Mouse (Mus musculus): ENCODE data around the gene Chst7.

The Chst7 gene

DNA sequence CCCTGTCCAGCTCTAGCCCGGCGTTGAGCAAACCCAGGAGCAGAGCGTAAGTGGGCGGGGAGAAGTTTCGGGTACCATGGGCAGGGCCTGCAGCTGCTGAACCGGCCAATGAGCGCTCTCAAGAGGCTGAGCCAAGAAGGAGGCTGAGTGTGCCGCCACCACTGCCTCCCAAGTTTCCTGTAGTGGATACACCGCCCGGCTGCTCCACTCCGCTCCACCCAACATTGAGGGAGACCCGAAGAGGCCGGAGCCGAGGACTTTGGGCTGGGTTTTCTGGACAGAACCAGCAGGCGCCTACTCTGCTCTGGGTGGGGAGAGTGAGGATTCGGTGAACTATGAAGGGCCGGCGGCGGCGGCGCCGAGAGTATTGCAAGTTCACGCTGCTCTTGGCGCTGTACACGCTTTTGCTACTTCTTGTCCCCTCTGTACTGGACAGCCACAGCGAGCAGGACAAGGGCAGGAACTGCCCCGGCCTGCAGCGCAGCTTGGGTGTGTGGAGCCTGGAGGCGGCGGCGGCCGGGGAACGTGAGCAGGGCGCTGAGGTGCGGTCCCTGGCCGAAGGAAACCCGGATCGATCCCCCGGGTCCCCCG, at the start of gene Chst7:
Gene Chst7, plus strand, starts transcription at position 180 of the 591 bp plus-strand sequence.
- no peaks in the 10 kb centered on the region for H3K27me3 ChIP-seq (ENCODE audit: control insufficient read depth, insufficient read depth, low read length, poor library complexity, severe bottlenecking)
- H3K36me3 ChIP-seq (ENCODE audit: control insufficient read depth, insufficient read depth, low read length, poor library complexity, severe bottlenecking), result no peaks in the 10 kb centered on the region
- DNase-seq (ENCODE audit: low read depth, low spot score), result peak; percentile 40

DNA sequence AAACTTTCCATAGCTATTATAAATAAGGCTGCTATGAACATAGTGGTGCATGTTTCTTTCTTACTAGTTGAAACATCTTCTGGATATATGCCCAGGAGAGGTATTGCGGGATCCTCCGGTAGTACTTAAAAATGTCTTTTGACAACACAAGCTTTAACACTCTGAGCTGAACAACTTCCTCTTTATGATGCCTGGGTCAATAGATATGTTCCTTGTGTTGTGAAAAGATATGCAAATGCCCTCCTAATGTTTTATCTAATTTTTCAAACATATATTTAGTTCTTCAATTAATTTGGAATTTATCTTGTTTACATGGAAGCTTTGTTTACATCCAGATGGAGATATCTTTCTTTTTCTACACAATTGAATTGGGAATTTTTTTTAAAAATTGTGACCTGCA, 47.1 kb upstream of the Chst7 start:
- DNase-seq (ENCODE audit: low read depth, low spot score), result no peak
- no peaks in the 10 kb centered on the region for H3K36me3 ChIP-seq (ENCODE audit: control insufficient read depth, insufficient read depth, low read length, poor library complexity, severe bottlenecking)

DNA sequence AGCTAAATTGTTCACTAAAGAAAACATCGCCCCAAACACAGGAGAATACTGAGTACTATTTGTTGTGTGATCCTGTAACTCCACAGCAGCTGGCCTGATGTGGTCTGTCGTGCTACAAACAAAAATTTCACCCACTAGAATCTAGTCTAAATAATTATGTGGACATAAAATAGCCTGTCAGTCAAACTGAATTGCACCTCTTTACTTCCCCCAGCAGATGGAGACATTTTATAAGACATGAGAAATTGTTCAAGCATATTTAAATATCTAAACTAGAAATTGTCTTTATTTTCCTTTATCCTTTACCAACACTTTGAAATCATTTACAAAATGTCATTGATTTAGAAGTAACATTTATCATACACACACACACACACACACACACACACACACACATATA, 38.4 kb upstream of the Chst7 start:
- peak; percentile 55 for DNase-seq (ENCODE audit: low read depth, low spot score)
- H3K27me3 ChIP-seq (ENCODE audit: control insufficient read depth, insufficient read depth, low read length, poor library complexity, severe bottlenecking), result no peaks in the 10 kb centered on the region
- no peaks in the 10 kb centered on the region for H3K36me3 ChIP-seq (ENCODE audit: control insufficient read depth, insufficient read depth, low read length, poor library complexity, severe bottlenecking)

More for the DNA sequence above, 47.1 kb upstream of the Chst7 start:
- no peaks in the 10 kb centered on the region for H3K27me3 ChIP-seq (ENCODE audit: control insufficient read depth, insufficient read depth, low read length, poor library complexity, severe bottlenecking)

DNA sequence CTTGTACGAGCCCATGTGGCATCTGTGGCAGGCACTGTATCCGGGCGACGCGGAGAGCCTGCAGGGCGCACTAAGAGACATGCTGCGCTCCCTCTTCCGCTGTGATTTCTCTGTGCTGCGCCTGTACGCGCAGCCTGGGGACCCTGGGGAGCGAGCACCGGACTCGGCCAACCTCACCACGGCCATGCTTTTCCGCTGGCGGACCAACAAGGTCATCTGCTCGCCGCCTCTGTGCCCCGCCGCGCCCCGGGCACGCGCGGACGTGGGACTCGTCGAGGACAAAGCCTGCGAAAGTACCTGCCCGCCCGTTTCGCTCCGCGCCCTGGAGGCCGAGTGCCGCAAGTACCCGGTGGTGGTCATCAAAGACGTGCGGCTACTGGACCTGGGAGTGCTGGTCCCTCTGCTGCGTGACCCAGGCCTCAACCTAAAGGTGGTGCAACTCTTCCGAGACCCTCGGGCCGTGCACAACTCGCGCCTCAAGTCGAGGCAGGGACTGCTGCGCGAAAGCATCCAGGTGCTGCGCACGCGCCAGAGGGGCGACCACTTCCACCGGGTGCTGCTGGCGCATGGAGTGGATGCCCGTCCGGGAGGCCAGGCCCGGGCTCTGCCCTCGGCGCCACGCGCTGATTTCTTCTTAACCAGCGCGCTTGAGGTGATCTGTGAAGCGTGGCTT, 872 bp downstream of the Chst7 start:
- no peaks in the 10 kb centered on the region for H3K36me3 ChIP-seq (ENCODE audit: control insufficient read depth, insufficient read depth, low read length, poor library complexity, severe bottlenecking)
- no peaks in the 10 kb centered on the region for H3K27me3 ChIP-seq (ENCODE audit: control insufficient read depth, insufficient read depth, low read length, poor library complexity, severe bottlenecking)
- DNase-seq (ENCODE audit: low read depth, low spot score), result peak; percentile 27

DNA sequence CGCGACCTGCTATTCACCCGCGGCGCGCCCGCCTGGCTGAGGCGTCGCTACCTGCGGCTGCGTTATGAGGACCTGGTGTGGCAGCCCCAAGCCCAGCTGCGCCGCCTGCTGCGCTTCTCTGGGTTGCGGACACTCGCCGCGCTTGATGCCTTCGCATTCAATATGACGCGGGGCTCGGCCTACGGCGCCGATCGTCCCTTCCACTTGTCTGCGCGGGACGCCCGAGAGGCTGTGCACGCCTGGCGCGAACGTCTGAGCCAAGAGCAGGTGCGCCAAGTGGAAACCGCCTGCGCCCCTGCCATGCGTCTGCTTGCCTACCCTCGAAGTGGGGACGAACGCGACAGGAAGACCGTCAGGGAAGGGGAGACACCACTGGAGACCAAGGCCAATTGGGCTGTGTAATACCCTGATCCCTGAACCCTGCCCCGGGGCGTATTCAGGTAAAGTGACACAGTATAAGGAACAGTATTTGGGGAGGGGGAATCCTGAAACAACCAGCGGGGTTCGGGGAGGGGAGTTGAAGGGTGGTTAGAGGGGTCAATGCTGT, 1.5 kb downstream of the Chst7 start:
- no peaks in the 10 kb centered on the region for H3K27me3 ChIP-seq (ENCODE audit: control insufficient read depth, insufficient read depth, low read length, poor library complexity, severe bottlenecking)
- H3K36me3 ChIP-seq (ENCODE audit: control insufficient read depth, insufficient read depth, low read length, poor library complexity, severe bottlenecking), result no peaks in the 10 kb centered on the region
- peak; percentile 23 for DNase-seq (ENCODE audit: low read depth, low spot score)

DNA sequence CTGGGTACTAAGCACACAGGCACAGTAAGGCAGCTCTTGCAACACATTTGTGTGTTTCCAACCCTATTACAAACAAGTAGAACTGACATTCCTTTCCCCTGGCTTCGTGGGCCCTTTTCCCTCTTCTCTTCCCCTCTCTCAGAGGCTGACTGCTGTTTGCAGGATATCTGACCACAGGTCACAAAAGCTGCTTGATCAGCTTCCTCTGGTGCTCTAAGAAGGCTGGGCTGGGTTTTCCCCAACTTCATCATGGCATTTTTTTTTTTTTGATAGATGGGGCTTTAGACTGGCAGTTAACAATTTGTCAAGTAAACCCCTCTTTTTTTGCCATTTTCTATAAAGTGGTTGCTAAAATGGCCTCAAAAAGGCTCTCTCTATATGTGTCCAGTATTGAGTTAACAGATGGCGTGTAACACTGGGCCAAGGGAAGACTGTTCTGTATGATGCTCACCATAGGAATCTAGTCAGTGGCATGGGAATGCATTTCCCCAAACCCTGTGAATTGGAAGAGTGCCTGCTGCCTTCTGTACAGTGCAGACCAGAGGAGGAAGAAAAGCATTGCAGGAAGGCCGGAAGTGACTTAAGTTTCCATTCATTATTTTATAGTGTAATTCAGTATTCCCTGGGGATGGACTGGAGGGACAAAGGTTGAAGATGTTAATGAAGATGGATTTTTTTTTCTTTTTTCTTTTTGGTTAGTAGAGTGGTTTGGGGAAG, 2.6 kb downstream of the Chst7 start:
- Histone ChIP-seq H3K36me3 (ENCODE audit: control insufficient read depth, insufficient read depth, low read length, poor library complexity, severe bottlenecking) (no peaks in the 10 kb centered on the region), H3K27me3 (ENCODE audit: control insufficient read depth, insufficient read depth, low read length, poor library complexity, severe bottlenecking) (no peaks in the 10 kb centered on the region)
- no peak for DNase-seq (ENCODE audit: low read depth, low spot score)

DNA sequence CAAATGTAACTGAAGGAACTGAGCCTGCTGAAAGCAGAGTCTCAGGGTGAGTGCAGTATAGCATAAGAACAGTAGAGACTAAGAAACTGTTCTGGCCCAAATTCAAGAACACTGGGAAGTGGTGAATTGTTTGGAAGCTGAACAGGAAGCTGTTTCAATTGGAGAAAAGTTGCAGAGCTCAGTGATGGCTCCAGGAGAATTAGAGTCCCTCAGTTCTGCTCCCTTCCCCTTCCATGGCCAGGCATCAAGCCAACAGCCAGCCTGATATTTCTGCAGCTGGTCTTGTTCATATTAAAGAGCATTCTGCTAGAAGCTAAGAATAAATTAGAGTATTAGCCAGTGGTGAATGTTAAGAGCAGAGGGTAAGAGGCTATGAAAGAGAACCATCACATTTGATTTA, 7.3 kb downstream of the Chst7 start:
- H3K27me3 ChIP-seq (ENCODE audit: control insufficient read depth, insufficient read depth, low read length, poor library complexity, severe bottlenecking), result no peaks in the 10 kb centered on the region
- no peaks in the 10 kb centered on the region for H3K36me3 ChIP-seq (ENCODE audit: control insufficient read depth, insufficient read depth, low read length, poor library complexity, severe bottlenecking)
- DNase-seq (ENCODE audit: low read depth, low spot score), result no peak

DNA sequence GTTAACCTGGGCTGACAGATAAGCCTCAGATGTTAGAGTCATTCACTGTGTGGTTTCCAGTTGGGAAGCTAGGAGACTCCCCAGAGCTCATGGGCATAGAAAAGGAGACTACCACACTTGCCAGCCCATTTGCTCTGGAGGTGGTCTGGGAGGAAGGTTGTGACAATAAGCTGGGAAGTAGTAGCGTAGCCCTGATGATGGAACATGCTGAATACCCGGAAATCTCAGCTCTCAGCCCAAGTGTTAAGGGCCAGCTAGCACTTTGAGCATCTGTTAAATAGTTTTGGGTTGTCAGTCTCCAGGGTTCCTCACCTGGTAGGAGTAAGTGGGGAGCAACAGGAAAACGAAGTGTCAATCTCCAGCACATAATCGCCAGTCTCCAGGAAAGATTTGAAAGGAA, 10.8 kb downstream of the Chst7 start:
- no peak for DNase-seq (ENCODE audit: low read depth, low spot score)
- no peaks in the 10 kb centered on the region for H3K27me3 ChIP-seq (ENCODE audit: control insufficient read depth, insufficient read depth, low read length, poor library complexity, severe bottlenecking)
- H3K36me3 ChIP-seq (ENCODE audit: control insufficient read depth, insufficient read depth, low read length, poor library complexity, severe bottlenecking), result no peaks in the 10 kb centered on the region

DNA sequence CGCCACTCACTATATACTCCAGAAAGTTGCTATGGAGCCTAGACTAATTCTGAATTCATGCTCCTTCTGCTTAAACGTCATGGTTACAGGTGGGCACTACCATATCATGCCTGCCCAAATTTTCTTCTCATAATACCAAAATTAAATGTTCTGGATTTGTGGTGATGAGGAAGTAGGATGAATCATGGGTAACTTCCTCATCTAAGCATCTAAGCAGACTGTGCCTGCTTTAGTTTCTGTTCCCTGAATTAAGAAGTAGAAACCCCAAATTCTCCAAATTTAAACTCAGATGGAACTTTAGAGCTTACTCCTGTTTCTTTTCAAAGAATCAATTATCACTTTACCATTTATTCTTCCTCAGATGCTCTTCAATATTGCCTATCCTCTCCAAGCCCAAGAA, 58.4 kb downstream of the Chst7 start:
- DNase-seq (ENCODE audit: low read depth, low spot score), result peak; percentile 9
- H3K36me3 ChIP-seq (ENCODE audit: control insufficient read depth, insufficient read depth, low read length, poor library complexity, severe bottlenecking), result no peaks in the 10 kb centered on the region; the same call in 1 of the 2 replicates
- no peaks in the 10 kb centered on the region for H3K27me3 ChIP-seq (ENCODE audit: control insufficient read depth, insufficient read depth, low read length, poor library complexity, severe bottlenecking)

DNA sequence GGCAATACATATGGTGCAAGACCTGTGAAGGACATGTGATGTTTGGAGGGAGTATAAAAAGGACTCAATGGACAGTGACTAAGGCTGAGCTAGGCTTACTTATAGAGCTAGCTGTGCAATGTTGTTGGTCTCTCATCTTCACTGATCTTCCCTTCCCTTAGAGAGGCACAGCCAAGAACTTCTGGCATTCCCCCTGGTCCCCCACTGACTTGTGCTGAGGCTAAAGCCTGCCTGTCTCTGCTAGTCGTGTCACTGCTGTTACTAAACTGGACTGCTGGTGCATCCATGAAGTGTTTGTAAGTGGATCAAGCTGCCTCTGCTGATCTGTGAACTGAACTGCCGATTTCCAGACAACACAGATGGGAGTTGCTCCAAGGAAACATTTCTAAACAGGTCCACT, 66.1 kb downstream of the Chst7 start:
- H3K27me3 ChIP-seq (ENCODE audit: control insufficient read depth, insufficient read depth, low read length, poor library complexity, severe bottlenecking), result no peaks in the 10 kb centered on the region
- no peak for DNase-seq (ENCODE audit: low read depth, low spot score)
- peaks cover 4% of the 10 kb centered on the region for H3K36me3 ChIP-seq (ENCODE audit: control insufficient read depth, insufficient read depth, low read length, poor library complexity, severe bottlenecking)

DNA sequence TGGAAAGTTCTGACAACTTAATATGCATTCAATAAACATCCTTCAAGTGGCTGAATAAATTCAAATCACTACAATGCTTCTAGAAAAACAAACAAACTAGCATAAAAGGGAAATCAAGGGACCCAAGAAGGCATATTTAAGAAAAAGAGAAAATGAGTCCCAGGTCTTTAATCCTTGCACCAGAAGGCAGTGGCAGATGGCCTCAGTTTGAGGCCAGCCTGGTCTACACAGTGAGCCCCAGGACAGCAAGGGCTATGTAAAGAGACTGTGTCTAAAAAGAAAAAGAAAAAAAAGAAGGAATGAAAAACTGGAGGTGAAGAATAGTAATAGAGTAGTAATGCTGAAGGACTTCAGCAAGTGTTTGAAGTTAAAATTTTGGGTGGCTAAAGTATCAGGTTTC, 69.6 kb downstream of the Chst7 start:
- Histone ChIP-seq H3K27me3 (ENCODE audit: control insufficient read depth, insufficient read depth, low read length, poor library complexity, severe bottlenecking) (no peaks in the 10 kb centered on the region), H3K36me3 (ENCODE audit: control insufficient read depth, insufficient read depth, low read length, poor library complexity, severe bottlenecking) (peaks cover 2% of the 10 kb centered on the region; the same call in 1 of the 2 replicates)
- DNase-seq (ENCODE audit: low read depth, low spot score), result no peak

DNA sequence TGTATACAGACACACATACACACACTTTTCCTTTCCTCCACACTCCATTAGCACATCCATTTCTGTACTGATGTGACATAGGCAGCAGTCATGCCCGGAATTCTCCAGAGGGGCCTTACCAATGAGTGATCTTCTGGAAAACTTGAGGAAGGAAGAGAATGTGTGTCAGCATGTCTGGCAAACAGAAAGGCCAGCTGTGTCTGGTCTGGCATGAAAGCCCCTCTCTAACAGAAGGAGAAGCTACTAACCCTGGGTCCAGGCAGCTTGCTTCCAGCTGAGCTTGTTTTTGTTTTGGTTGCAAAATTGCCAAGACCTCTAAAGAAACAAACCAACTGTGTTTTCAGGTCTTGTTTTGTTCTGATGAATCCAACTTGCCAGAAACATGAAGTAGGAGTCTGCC, 70.1 kb downstream of the Chst7 start:
- no peaks in the 10 kb centered on the region for H3K27me3 ChIP-seq (ENCODE audit: control insufficient read depth, insufficient read depth, low read length, poor library complexity, severe bottlenecking)
- peaks cover 2% of the 10 kb centered on the region; the same call in 1 of the 2 replicates for H3K36me3 ChIP-seq (ENCODE audit: control insufficient read depth, insufficient read depth, low read length, poor library complexity, severe bottlenecking)
- DNase-seq (ENCODE audit: low read depth, low spot score), result no peak

Data from splenic B cell, adult 2 months (primary cell).